Mouse (Mus musculus): ENCODE results near the gene Ssu72.

The Ssu72 gene

GRCm38 (mm10) chr4:155757011-155757410 lies 52.4 kb downstream of the Ssu72 start:
- DNase-seq = no peak

GRCm38 (mm10) chr4:155759862-155760612 lies 55.4 kb downstream of the Ssu72 start:
- no peak for DNase-seq

GRCm38 (mm10) chr4:155760613-155761355 lies 56.2 kb downstream of the Ssu72 start, which contains the start of gene Atad3a:
Atad3a (minus strand) TSS chr4:155761093.
- peak; percentile 98 for DNase-seq

GRCm38 (mm10) chr4:155761356-155762099 lies 56.9 kb downstream of the Ssu72 start:
- DNase-seq = no peak

- no peak for DNase-seq
These were observed 57.8 kb downstream of the Ssu72 start for GRCm38 (mm10) chr4:155762357-155762756.

GRCm38 (mm10) chr4:155769496-155769879 lies 64.9 kb downstream of the Ssu72 start:
- no peak for DNase-seq

GRCm38 (mm10) chr4:155769880-155770512 lies 65.4 kb downstream of the Ssu72 start:
- peak; percentile 94 for DNase-seq

GRCm38 (mm10) chr4:155770626-155771025 lies 66.0 kb downstream of the Ssu72 start:
- DNase-seq = no peak

GRCm38 (mm10) chr4:155771706-155772105 lies 67.1 kb downstream of the Ssu72 start:
- DNase-seq = peak; percentile 56

GRCm38 (mm10) chr4:155772786-155773185 lies 68.2 kb downstream of the Ssu72 start:
- DNase-seq = no peak

GRCm38 (mm10) chr4:155773335-155774078 lies 68.9 kb downstream of the Ssu72 start:
- DNase-seq = no peak

- DNase-seq = peak; percentile 94
These were observed 69.7 kb downstream of the Ssu72 start, which contains the start of gene Vwa1 for GRCm38 (mm10) chr4:155774280-155774754. Vwa1 (minus strand) TSS chr4:155774698.

- DNase-seq = peak; percentile 85
These were observed 70.6 kb downstream of the Ssu72 start for GRCm38 (mm10) chr4:155774971-155775740.

GRCm38 (mm10) chr4:155775855-155776254 lies 71.3 kb downstream of the Ssu72 start:
- peak; percentile 67 for DNase-seq

GRCm38 (mm10) chr4:155776704-155777335 lies 72.2 kb downstream of the Ssu72 start:
- DNase-seq = no peak

GRCm38 (mm10) chr4:155777816-155778215 lies 73.2 kb downstream of the Ssu72 start:
- no peak for DNase-seq

GRCm38 (mm10) chr4:155779498-155779897 lies 74.9 kb downstream of the Ssu72 start:
- no peak for DNase-seq

- DNase-seq = peak; percentile 84
These were observed 76.3 kb downstream of the Ssu72 start for GRCm38 (mm10) chr4:155780895-155781294.

Measured in kidney, postnatal 14 days (tissue).